Mouse (Mus musculus) liver, embryonic 11.5 days (tissue): ENCODE measurements around the gene Tekt5. TPM values are rescaled to one million over a fixed set of nuclear protein-coding genes. Genes with fewer than 3 reads are reported as not detected.

Experiments used
- ATAC-seq: fragments of 200-750 bp; cut with Nextera tagmentation; replicated peaks from 2 replicates; pipeline ENCODE4 v1.8.0; 2017; ENCODE audit warnings: moderate number of reproducible peaks, mild to moderate bottlenecking, moderate TSS enrichment, moderate library complexity; ENCODE audit not compliant: low FRiP score
- DNase-seq: peaks from one replicate; pipeline ENCODE4 v3.0.0-alpha.2; 2017; ENCODE audit warnings: low spot score
- H3K27ac ChIP-seq: fragments of 300-500 bp; sonication (generic); 2 replicates; pipeline ENCODE4 v1.5.1; 2014; ENCODE audit warnings: mild to moderate bottlenecking, low read depth, low read length, control low read depth
- H3K27me3 ChIP-seq: fragments of 300-500 bp; sonication (generic); replicated peaks from 2 replicates; pipeline ENCODE4 v1.6.1; 2014; ENCODE audit warnings: low read length, mixed read lengths; ENCODE audit not compliant: control insufficient read depth, insufficient read depth
- H3K36me3 ChIP-seq: fragments of 300-500 bp; sonication (generic); 2 replicates; pipeline ENCODE4 v1.6.1; 2014; ENCODE audit warnings: mild to moderate bottlenecking, low read length, moderate library complexity, mixed read lengths; ENCODE audit not compliant: control insufficient read depth, insufficient read depth
- H3K4me1 ChIP-seq: fragments of 300-500 bp; sonication (generic); replicated peaks from 2 replicates; pipeline ENCODE4 v1.6.1; 2014; ENCODE audit warnings: low read length, mixed read lengths; ENCODE audit not compliant: control insufficient read depth, insufficient read depth
- H3K4me2 ChIP-seq: fragments of 300-500 bp; sonication (generic); 2 replicates; pipeline ENCODE4 v1.6.1; 2014; ENCODE audit warnings: mild to moderate bottlenecking, control low read depth, moderate library complexity
- H3K4me3 ChIP-seq: fragments of 300-500 bp; sonication (generic); 2 replicates; pipeline ENCODE4 v1.5.1; 2014; ENCODE audit warnings: low read depth, low read length, control low read depth
- H3K9ac ChIP-seq: fragments of 300-500 bp; sonication (generic); 2 replicates; pipeline ENCODE4 v1.6.1; 2014; ENCODE audit warnings: low read depth, low read length, control low read depth
- H3K9me3 ChIP-seq: fragments of 300-500 bp; sonication (generic); 2 replicates; pipeline ENCODE4 v1.6.1; 2016; ENCODE audit warnings: low read length, inconsistent platforms, mixed read lengths; ENCODE audit not compliant: control insufficient read depth
- WGBS: fragments of 180-500 bp; shearing (Covaris S2); extraction: QIAGEN DNeasy Blood & Tissue Kit; methylation state at CpG from one replicate; pipeline ENCODE4 v1.1.7; 2014; 5-methylcytosine and 5-hydroxymethylcytosine counted together
- polyA plus RNA-seq: library from polyadenylated mRNA; unstranded; fragments of >200 nt; fragmentation: Nextera tagmentation; extraction: Ambion mirVana; gene quantifications from 2 replicates; pipeline ENCODE4 v1.2.1, GENCODE M21; 2014

The Tekt5 gene
- polyA plus RNA-seq, 1 experiment from 2014 or later: not detected

DNA sequence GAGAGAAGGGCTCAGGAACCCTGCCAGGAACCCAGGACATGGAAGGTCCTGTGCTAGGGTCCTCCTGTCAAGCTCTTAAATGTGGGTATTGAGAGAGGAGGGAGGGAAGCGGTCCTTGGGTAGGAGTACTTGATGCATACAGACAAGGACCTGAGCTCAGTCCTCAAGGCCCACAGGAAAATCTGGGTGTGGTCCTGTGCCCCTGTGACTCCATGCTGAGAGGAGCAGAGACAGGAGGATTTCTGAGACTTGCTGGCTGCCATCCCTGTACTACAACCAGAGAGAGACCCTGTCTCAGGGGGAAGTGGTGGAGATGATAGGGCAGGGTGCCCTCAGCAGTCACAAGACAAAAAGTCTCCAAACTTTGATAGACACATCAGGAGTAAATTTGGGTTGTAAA is 25.3 kb downstream of the Tekt5 start:
- Histone ChIP-seq H3K9me3 (no peaks in the 10 kb centered on the region), H3K27me3 (no peaks in the 10 kb centered on the region), H3K4me2 (no peak overlapping the region), H3K4me3 (no peak overlapping the region), H3K4me1 (no peaks in the 10 kb centered on the region), H3K36me3 (no peaks in the 10 kb centered on the region), H3K27ac (no peak overlapping the region), H3K9ac (no peak overlapping the region)
- DNase-seq (no peak), ATAC-seq (no peak)
- 93% methylated on average over 1 of the region's 1 CpGs for WGBS

DNA sequence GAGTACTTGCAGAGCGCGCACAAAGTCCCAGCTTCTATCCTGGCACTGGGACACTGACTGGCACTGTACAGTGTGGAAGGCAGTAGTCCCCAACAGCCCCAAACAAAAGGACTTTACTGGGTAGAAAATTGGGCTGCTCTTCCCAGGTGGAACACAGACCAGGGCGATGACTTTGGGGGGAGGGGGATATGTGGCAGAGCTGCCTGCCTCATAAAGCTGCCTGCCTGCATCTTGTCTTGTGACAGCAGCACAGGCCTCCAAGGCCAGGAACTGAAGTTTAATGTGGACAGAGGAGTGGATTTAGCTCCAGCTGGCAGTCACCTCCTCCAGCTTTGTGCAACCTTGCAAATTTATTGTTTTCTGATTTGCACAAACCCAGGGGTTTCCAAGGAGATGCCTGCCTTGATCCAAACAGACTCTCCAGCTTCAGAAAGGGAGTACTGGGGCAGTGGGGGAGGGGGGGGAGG is 25.8 kb downstream of the Tekt5 start:
- no peak overlapping the region for H3K4me3 ChIP-seq
- ATAC-seq: no peak
- 71% methylated on average over 3 of the region's 3 CpGs for WGBS
- H3K36me3 ChIP-seq: no peaks in the 10 kb centered on the region
- no peaks in the 10 kb centered on the region for H3K4me1 ChIP-seq
- DNase-seq: no peak
- no peaks in the 10 kb centered on the region for H3K9me3 ChIP-seq
- no peak overlapping the region for H3K4me2 ChIP-seq
- no peaks in the 10 kb centered on the region for H3K27me3 ChIP-seq
- H3K27ac ChIP-seq: no peak overlapping the region
- H3K9ac ChIP-seq: no peak overlapping the region

DNA sequence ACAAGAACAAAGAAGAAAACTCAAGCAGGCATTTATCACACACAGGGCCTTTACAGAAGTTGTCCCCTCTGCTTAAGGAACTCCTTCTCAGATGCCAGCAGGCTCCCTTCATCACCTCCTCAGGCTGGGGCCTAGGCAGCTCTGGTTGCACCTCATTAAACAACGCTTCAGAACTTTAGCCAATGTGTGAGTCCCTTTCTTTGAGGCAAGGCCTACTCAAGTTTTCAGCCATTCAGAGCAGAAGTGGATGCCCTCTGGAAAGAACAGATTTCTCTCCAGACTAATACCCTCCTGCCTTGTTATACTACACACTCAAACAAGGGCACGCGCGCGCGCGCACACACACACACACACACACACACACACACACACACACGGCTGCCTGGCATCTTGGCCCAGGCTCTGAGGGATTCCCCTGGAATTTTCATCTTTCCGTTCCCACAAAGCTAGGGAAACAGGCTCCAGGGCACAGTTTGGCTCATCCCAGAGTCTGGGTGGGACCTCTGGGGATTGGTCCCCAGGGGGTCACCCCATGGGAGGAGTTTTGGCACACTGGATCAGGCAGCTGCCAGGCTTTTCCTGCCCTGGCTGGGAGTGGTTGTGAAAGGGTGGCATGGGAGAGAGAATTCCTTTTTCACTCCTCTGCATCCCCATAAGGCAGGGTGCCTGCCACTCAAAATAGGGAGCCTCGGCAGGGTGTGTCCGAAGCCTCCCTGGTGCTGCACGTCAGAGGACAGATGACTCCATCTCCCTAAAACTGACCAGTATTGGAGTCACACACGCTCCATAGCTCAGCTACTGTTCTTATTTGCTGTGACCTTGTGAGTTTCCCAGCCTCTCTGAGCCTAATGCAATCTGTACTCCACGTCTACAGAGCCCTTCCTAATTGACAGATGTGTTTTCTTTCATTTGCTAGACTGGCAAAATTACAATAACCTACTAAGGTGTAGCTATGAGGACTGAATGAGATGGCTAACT is 28.8 kb downstream of the Tekt5 start:
- no peaks in the 10 kb centered on the region for H3K9me3 ChIP-seq
- H3K27ac ChIP-seq: no peak overlapping the region
- 72% methylated on average over 14 of the region's 14 CpGs for WGBS
- H3K4me1 ChIP-seq: no peaks in the 10 kb centered on the region
- H3K36me3 ChIP-seq: no peaks in the 10 kb centered on the region
- DNase-seq: no peak
- no peak overlapping the region for H3K9ac ChIP-seq
- ATAC-seq: no peak
- H3K27me3 ChIP-seq: no peaks in the 10 kb centered on the region
- no peak overlapping the region for H3K4me2 ChIP-seq
- H3K4me3 ChIP-seq: no peak overlapping the region

DNA sequence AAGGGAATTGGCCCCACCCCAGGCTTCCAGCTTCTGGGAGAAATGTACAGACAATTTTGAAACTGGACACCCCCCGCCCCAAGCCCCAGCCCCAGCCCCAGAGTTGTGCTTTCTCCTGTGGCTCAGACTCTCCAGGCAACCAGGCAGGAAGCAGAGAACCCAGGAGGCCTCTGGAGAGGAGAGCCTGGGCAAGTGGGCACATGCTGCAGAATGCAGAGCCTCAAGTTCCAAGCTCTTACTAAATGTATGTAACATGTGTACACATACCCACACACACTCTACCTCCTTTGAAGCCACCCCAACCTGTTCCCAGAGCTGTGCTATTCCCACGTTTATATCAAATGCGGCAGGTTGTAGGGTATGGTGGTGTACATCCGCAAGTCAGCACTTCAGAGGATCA is 29.5 kb downstream of the Tekt5 start:
- Histone ChIP-seq H3K9me3 (no peaks in the 10 kb centered on the region), H3K27ac (no peak overlapping the region), H3K27me3 (no peaks in the 10 kb centered on the region), H3K36me3 (no peaks in the 10 kb centered on the region), H3K9ac (no peak overlapping the region), H3K4me1 (no peaks in the 10 kb centered on the region), H3K4me2 (no peak overlapping the region), H3K4me3 (no peak overlapping the region)
- DNase-seq (no peak), ATAC-seq (no peak)
- WGBS: 84% methylated on average over 4 of the region's 4 CpGs

DNA sequence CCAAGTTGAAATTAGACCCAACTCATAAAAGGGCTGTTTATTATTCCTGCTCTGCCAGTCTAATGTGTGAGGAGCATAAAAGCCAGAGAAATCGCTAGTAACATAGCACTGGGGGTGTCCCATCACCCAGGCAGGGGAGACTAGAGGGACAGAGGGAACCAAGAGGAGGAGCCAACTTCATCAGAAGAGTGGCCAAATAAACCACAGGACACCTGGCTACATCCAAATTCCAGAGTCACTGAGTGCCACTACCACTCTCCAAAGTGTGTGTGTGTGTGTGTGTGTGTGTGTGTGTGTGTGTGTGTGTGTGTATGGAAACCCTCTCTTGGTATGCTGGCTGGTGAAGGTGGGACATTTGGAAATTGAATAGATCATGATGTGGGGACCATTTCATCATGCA is 32.2 kb downstream of the Tekt5 start:
- 68% methylated on average over 1 of the region's 1 CpGs for WGBS
- no peak for ATAC-seq

DNA sequence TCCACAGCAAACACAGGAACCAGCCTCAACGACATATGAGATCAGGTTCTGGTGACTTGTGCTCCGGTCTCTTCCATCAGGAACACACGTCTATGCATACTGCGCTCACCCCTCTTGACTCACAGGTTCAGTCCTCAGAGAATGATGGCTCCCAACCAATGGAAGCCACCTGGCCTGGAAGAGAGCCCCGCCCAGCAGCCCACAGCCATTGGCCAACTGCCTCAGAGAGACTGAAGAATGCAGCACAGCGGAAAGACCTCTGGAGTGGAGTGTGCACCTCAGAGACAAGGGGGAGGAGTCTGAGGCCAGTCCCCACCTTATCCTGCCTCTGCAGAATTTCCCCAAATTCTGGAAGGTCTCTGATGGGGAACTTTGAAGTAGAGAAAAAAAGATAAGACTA is 36.0 kb downstream of the Tekt5 start:
- peak; percentile 25; the same call in 1 of the 2 replicates for ATAC-seq
- H3K4me2 ChIP-seq: no peak overlapping the region

More for the DNA sequence above, 32.2 kb downstream of the Tekt5 start:
- no peaks in the 10 kb centered on the region for H3K36me3 ChIP-seq
- no peak for DNase-seq
- H3K27me3 ChIP-seq: no peaks in the 10 kb centered on the region
- H3K4me2 ChIP-seq: no peak overlapping the region
- H3K4me3 ChIP-seq: no peak overlapping the region
- H3K4me1 ChIP-seq: 0 out of 2 replicates have a peak, but pooled peaks cover 2% of the 10 kb centered on the region
- H3K9me3 ChIP-seq: no peaks in the 10 kb centered on the region
- no peak overlapping the region for H3K9ac ChIP-seq
- H3K27ac ChIP-seq: no peak overlapping the region

DNA sequence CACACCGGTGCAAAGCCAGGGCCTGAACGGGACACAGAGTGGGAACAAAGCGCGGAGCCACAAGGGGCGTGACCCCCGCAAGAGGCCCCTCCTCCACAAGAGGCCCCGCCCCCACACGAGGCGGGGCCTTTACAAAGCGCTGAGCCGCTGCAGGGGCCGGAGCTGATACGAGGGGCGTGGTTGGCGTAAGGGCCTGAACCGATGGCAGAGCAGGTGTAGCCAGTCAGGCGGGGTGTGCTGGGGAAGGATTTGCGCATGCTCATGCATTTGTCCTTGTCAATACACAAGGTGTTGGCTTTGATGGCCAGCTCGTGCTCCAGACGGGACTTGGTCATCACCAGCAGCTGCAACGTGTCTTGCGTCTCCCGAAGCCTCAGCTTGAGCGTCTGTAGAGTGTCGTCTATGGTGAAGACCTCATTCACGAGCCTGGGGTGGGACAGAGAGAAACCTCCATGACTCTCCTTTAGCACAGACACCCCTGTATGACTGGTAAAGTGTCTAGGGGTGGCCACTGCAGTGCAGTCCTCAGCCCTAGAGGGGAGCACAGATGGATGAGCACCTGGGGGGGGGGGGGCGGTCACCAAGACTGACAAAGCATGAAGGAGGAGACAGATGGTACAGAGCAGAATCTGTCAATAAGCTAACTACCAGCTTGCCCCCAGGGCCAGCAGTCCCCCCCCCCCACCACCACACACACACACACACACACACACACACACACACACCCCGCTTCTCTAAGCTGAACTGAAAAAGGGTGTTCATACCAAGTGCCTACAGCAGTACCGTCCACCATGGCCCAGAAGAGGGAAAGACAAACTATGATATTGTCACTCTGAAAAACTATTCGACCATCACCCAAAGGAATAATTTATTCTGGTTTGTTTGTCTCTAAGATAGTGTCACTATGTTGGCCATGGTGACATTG is 37.0 kb downstream of the Tekt5 start:
- H3K9me3 ChIP-seq: no peaks in the 10 kb centered on the region
- WGBS: 15% methylated on average over 30 of the region's 30 CpGs
- peak overlapping the region; percentile 25 for H3K4me3 ChIP-seq
- peak; percentile 78 for DNase-seq
- H3K4me2 ChIP-seq: peak overlapping the region; percentile 55
- H3K36me3 ChIP-seq: no peaks in the 10 kb centered on the region
- peaks cover 4% of the 10 kb centered on the region; the same call in 1 of the 2 replicates for H3K4me1 ChIP-seq
- ATAC-seq: peak; percentile 96
- no peaks in the 10 kb centered on the region for H3K27me3 ChIP-seq
- H3K27ac ChIP-seq: no peak overlapping the region
- no peak overlapping the region for H3K9ac ChIP-seq

More for the DNA sequence above, 36.0 kb downstream of the Tekt5 start:
- Histone ChIP-seq H3K4me1 (peaks cover 4% of the 10 kb centered on the region; the same call in 1 of the 2 replicates), H3K27ac (no peak overlapping the region), H3K27me3 (no peaks in the 10 kb centered on the region), H3K9ac (no peak overlapping the region), H3K36me3 (no peaks in the 10 kb centered on the region), H3K4me3 (no peak overlapping the region), H3K9me3 (no peaks in the 10 kb centered on the region)
- WGBS: 70% methylated on average over 6 of the region's 6 CpGs
- DNase-seq: no peak

DNA sequence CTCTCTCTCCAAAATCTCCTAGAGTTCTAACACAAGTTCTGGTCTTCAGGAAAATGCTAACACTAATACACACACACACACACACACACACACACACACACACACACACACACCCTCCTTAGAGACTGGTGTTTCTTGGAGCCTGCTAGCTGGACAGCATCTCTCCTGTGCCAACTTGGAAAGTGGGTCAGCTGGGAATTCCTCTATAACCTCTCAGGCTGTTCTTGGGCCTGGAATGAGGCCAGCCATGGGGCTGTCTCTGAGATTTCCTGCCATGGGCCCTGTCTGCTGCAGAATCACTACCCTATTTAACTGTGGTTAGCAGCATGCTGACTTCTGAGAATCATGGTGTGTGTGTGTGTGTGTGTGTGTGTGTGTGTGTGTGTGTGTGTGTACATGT is 40.3 kb downstream of the Tekt5 start:
- ATAC-seq: no peak
- H3K27ac ChIP-seq: no peak overlapping the region
- no peak for DNase-seq

More for the DNA sequence above, 40.3 kb downstream of the Tekt5 start:
- no peak overlapping the region for H3K4me2 ChIP-seq
- peaks cover 4% of the 10 kb centered on the region; the same call in 1 of the 2 replicates for H3K4me1 ChIP-seq
- H3K9me3 ChIP-seq: no peaks in the 10 kb centered on the region
- no peaks in the 10 kb centered on the region for H3K27me3 ChIP-seq
- H3K36me3 ChIP-seq: no peaks in the 10 kb centered on the region
- H3K9ac ChIP-seq: no peak overlapping the region
- no peak overlapping the region for H3K4me3 ChIP-seq
